Mouse (Mus musculus): ENCODE measurements around the gene Cldn4. TPM values are rescaled to one million over a fixed set of nuclear protein-coding genes. Genes with fewer than 3 reads are reported as not detected.
"Not testable (repeated sequence)": the region's sequence is repeated elsewhere in the genome, so short reads cannot be mapped to it uniquely, and the experiment has no call there.

Cldn4 gene
- total RNA-seq, 2 experiments from 2014 or later: not detected

GRCm38 (mm10) chr5:134936626-134937185 is 10.0 kb downstream of the Cldn4 start:
- intact Hi-C loops (cut with DNase I; ENCODE audit: low total_unique reads): no loop called here
- no peak for DNase-seq

GRCm38 (mm10) chr5:134936051-134936450 is 10.7 kb downstream of the Cldn4 start:
- intact Hi-C loops (cut with DNase I; ENCODE audit: low total_unique reads): no loop called here
- DNase-seq: no peak

GRCm38 (mm10) chr5:134934666-134935065 is 12.1 kb downstream of the Cldn4 start:
- intact Hi-C loops (cut with DNase I; ENCODE audit: low total_unique reads): no loop called here
- DNase-seq: no peak

- DNase-seq; intact Hi-C loops (cut with DNase I; ENCODE audit: low total_unique reads): not testable (repeated sequence)
Measured at GRCm38 (mm10) chr5:134933686-134934085, 13.0 kb downstream of the Cldn4 start.

GRCm38 (mm10) chr5:134933281-134933680 is 13.5 kb downstream of the Cldn4 start:
- DNase-seq: no peak

GRCm38 (mm10) chr5:134932903-134933276 is 13.8 kb downstream of the Cldn4 start:
- intact Hi-C loops (cut with DNase I; ENCODE audit: low total_unique reads): no loop called here
- peak; percentile 56 for DNase-seq

More at GRCm38 (mm10) chr5:134933281-134933680, 13.5 kb downstream of the Cldn4 start:
- intact Hi-C loops (cut with DNase I; ENCODE audit: low total_unique reads): no loop called here

GRCm38 (mm10) chr5:134932179-134932902 is 14.4 kb downstream of the Cldn4 start, which contains the start of gene Mettl27:
Mettl27 (plus strand) TSS chr5:134932368.
- peak; percentile 89 for DNase-seq
- intact Hi-C loops (cut with DNase I; ENCODE audit: low total_unique reads): no loop called here

- intact Hi-C loops (cut with DNase I; ENCODE audit: low total_unique reads): loop anchor here (5.0 to 10.0 kb wide), 2 partner anchors 32 to 845 kb away; no protein-coding TSS in a partner anchor
- DNase-seq: no peak
Measured at GRCm38 (mm10) chr5:134929988-134930387, 16.7 kb downstream of the Cldn4 start.

GRCm38 (mm10) chr5:134926726-134927125 is 20.0 kb downstream of the Cldn4 start:
- intact Hi-C loops (cut with DNase I; ENCODE audit: low total_unique reads): loop anchor here (5.0 to 10.0 kb wide), 2 partner anchors 36 to 842 kb away; no protein-coding TSS in a partner anchor
- no peak for DNase-seq

- intact Hi-C loops (cut with DNase I; ENCODE audit: low total_unique reads): loop anchor here (10.0 kb wide), 1 partner anchor 838 kb away; no protein-coding TSS in a partner anchor
- DNase-seq: no peak
Measured at GRCm38 (mm10) chr5:134923141-134923540, 23.6 kb downstream of the Cldn4 start.

- no peak for DNase-seq
- intact Hi-C loops (cut with DNase I; ENCODE audit: low total_unique reads): loop anchor here (10.0 kb wide), 1 partner anchor 836 kb away; no protein-coding TSS in a partner anchor
Measured at GRCm38 (mm10) chr5:134921106-134921505, 25.6 kb downstream of the Cldn4 start.

- intact Hi-C loops (cut with DNase I; ENCODE audit: low total_unique reads): loop anchor here (10.0 kb wide), 1 partner anchor 835 kb away; no protein-coding TSS in a partner anchor
- DNase-seq: no peak
Measured at GRCm38 (mm10) chr5:134920106-134920687, 26.5 kb downstream of the Cldn4 start.

- intact Hi-C loops (cut with DNase I; ENCODE audit: low total_unique reads): no loop called here
- DNase-seq: no peak
Measured at GRCm38 (mm10) chr5:134919097-134919496, 27.6 kb downstream of the Cldn4 start.

GRCm38 (mm10) chr5:134918071-134918832 is 28.5 kb downstream of the Cldn4 start:
- intact Hi-C loops (cut with DNase I; ENCODE audit: low total_unique reads): no loop called here
- peak; percentile 48 for DNase-seq

GRCm38 (mm10) chr5:134915311-134915710 is 31.4 kb downstream of the Cldn4 start, which contains the start of gene Cldn13:
Cldn13 (minus strand) TSS chr5:134915526.
- no peak for DNase-seq
- intact Hi-C loops (cut with DNase I; ENCODE audit: low total_unique reads): no loop called here

- intact Hi-C loops (cut with DNase I; ENCODE audit: low total_unique reads): no loop called here
- DNase-seq: no peak
Measured at GRCm38 (mm10) chr5:134914510-134914909, 32.2 kb downstream of the Cldn4 start.

- DNase-seq: no peak
- intact Hi-C loops (cut with DNase I; ENCODE audit: low total_unique reads): no loop called here
Measured at GRCm38 (mm10) chr5:134913753-134914152, 33.0 kb downstream of the Cldn4 start.

GRCm38 (mm10) chr5:134913352-134913751 is 33.4 kb downstream of the Cldn4 start:
- no peak for DNase-seq
- intact Hi-C loops (cut with DNase I; ENCODE audit: low total_unique reads): no loop called here

- intact Hi-C loops (cut with DNase I; ENCODE audit: low total_unique reads): no loop called here
- DNase-seq: no peak
Measured at GRCm38 (mm10) chr5:134911901-134912300, 34.8 kb downstream of the Cldn4 start.
